Mouse (Mus musculus): Measurements from ENCODE around the gene Klk10.

Klk10 gene

GRCm38 (mm10) chr7:43780746-43781145 lies at the start of gene Klk10:
Gene Klk10 (plus strand): TSS chr7:43781035.
- no peak for DNase-seq (ENCODE audit: low read depth, low spot score)

- no peak for DNase-seq (ENCODE audit: low read depth, low spot score)
These were observed 33.0 kb upstream of the Klk10 start for GRCm38 (mm10) chr7:43747788-43748187.

DNA sequence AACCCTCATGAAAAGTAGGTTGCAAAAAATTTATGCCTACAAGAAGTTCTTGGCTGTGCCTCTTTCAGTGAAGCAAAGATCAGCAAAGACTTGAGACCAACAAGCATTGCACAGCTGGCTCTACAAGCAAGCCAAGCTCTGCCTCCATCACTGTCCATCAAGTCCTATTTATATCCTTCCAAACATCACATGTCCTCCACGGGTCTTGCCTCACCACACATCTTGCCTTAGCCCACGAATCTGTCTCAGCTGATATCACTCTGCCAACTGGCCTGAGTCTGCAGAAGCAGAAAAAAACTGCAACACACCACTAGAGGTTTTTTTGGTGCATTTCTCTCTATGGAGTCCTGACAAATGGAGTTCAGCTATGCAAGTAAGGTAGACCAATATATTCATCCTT lies 28.0 kb upstream of the Klk10 start:
- no peak for DNase-seq (ENCODE audit: low read depth, low spot score)

GRCm38 (mm10) chr7:43766484-43766883 lies 14.4 kb upstream of the Klk10 start:
- no peak for DNase-seq (ENCODE audit: low read depth, low spot score)

- no peak for DNase-seq (ENCODE audit: low read depth, low spot score)
These were observed 12.2 kb upstream of the Klk10 start, which contains the start of gene Klk12 for GRCm38 (mm10) chr7:43768597-43768996. Gene Klk12 (plus strand): TSS chr7:43768897.

DNA sequence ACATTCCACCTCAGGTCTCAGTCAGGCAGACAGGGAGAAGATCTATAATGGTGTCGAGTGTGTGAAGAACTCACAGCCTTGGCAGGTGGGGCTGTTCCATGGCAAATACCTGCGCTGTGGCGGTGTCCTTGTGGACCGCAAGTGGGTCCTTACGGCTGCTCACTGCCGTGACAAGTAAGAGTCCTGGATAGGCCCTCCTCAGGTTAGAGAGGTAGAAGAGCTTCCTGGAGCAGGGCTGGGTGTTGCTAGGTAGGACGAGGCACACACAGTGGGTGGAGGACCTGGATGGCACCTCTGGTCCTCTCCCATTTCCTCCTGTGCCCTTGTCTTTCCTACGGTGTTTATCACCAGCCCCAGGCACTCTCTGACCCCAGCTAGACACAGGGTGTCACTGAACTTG lies 11.2 kb upstream of the Klk10 start:
- no peak for DNase-seq (ENCODE audit: low read depth, low spot score)

- DNase-seq (ENCODE audit: low read depth, low spot score) = no peak
These were observed 10.1 kb upstream of the Klk10 start for GRCm38 (mm10) chr7:43770701-43771100.

DNA sequence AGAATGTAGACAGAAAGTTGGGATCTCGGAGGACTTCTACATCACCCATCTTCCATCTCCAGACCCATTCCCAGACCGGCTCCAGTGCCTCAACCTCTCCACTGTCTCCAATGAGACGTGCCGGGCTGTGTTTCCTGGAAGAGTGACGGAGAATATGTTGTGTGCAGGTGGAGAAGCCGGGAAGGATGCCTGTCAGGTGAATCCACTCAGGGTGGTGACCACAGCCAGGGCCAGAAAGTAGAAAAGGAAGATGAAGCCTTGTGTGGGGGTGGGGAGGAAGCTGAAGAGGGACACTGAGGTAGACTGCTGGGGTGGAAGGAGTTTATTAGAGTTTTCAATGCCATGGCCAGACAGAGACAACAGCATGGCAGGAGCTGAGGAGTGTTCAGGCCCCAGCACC lies 8.9 kb upstream of the Klk10 start:
- DNase-seq (ENCODE audit: low read depth, low spot score) = no peak

DNA sequence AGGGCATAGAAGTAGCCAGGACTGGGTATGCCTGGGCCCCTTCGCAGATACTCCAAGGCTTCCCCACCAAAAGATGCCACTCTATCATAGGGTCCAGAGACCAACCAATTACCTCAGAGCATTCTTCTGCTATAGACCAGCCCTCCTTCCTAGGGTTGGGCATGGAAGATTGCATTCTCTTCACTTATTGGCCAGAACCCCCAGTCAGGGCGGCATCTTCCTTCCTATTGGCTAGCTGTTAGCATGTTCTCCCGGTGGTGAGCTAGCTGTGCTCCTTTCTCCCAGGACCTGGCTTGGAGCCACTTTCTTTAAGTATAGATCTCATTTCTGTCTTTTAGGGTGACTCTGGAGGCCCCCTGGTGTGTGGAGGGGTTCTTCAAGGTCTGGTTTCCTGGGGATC lies 7.9 kb upstream of the Klk10 start:
- no peak for DNase-seq (ENCODE audit: low read depth, low spot score)

- DNase-seq (ENCODE audit: low read depth, low spot score) = no peak
These were observed 6.5 kb upstream of the Klk10 start, which contains the start of gene Klk11 for GRCm38 (mm10) chr7:43774364-43774763. Gene Klk11 (plus strand): TSS chr7:43774604.

DNA sequence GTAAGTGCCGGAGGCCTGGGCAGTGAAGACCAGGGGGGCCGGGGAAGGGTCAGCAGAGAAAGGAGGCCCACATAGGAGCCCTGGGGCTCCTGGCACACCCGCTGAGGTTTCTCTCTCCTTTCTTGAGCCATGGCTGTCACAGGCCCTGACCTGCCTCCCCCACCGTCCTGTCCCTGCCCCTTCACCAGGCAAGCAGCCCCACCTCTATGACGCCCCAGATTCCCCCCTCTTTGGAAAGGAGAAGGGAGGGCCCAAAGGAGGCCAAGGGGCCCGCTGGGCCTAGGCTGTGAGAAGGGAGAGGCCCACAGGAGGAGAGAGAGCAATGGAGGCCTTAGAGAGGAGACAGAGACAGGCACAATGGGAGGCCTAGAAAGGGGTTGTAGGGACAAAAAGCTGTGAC lies 6.0 kb upstream of the Klk10 start:
- DNase-seq (ENCODE audit: low read depth, low spot score) = no peak

GRCm38 (mm10) chr7:43775311-43776057 lies 5.4 kb upstream of the Klk10 start:
- no peak for DNase-seq (ENCODE audit: low read depth, low spot score)

GRCm38 (mm10) chr7:43776506-43776905 lies 4.3 kb upstream of the Klk10 start:
- DNase-seq (ENCODE audit: low read depth, low spot score) = no peak

- no peak for DNase-seq (ENCODE audit: low read depth, low spot score)
These were observed 3.4 kb upstream of the Klk10 start for GRCm38 (mm10) chr7:43777423-43777822.

DNA sequence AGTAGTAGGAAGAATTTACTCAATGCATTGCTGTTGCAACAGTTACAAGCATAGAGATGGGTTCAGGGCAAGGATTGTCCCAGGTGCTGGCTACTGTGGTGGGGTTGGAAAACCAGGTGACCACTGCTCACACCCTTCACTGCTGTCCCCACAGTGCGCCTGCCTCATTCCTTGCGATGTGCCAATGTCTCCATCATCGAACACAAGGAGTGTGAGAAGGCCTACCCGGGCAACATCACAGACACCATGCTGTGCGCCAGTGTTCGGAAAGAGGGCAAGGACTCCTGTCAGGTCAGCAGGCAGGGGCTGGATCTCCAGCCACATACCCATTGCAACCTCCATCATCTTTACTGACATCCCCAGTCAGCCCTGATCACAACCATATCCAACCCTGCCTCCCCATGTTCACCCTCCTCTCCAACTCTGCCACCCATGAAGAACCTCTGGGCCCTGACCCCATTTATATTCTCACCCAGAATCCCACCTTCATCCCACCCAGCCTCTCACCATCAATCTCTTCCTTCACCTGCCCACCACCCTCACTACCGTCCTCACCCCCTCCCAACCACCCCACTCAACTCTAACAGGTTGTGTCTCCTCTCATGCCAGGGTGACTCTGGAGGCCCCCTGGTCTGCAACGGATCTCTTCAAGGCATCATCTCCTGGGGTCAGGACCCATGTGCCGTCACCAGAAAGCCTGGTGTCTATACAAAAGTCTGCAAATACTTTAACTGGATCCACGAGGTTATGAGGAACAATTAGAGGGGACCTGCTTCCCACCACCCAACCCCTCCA lies 2.5 kb upstream of the Klk10 start:
- DNase-seq (ENCODE audit: low read depth, low spot score) = no peak

- DNase-seq (ENCODE audit: low read depth, low spot score) = no peak
These were observed 594 bp upstream of the Klk10 start for GRCm38 (mm10) chr7:43780241-43780640.

DNA sequence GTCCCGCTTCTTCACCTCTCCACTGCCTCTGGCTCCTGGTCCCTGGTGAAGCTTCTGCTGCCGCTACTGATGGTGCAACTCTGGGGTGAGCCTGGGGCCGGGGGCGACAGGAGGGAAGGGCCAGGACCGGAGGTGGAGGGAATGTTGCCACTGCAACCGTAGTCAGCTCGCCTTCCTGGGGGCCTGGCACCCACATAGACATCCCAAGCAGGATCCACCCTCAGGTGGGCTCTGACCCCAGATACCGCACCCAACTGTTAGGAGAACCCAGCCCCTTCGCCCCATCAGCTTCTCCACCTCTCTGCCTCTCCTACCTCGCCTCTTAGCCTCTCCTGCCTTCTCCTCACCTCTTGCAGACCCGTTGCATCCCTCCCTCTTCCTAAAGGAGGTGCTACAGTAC lies 706 bp downstream of the Klk10 start:
- no peak for DNase-seq (ENCODE audit: low read depth, low spot score)

GRCm38 (mm10) chr7:43782275-43783265 lies 1.7 kb downstream of the Klk10 start:
- peak; percentile 62 for DNase-seq (ENCODE audit: low read depth, low spot score)

GRCm38 (mm10) chr7:43785286-43785685 lies 4.5 kb downstream of the Klk10 start:
- DNase-seq (ENCODE audit: low read depth, low spot score) = no peak

- no peak for DNase-seq (ENCODE audit: low read depth, low spot score)
These were observed 7.3 kb downstream of the Klk10 start for GRCm38 (mm10) chr7:43788096-43788495.

DNA sequence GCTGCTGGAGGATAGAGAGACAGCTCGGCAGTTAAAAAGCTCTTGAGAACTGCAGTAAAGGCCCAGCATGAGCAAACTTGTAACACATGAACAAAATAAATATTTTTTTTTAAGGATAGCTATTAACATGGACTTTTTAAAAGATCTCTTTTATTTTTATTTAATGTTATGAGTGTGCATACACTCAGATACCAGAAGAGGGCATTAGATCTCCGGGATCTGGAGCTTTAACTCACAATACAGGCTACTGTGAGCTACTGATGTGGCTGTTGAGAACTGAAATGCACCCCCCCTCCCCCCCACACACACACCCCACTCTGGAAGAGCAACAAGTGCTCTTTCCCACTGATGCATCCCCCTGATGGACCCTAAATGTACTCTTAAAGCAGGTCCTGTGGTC lies 8.5 kb downstream of the Klk10 start:
- DNase-seq (ENCODE audit: low read depth, low spot score) = no peak

GRCm38 (mm10) chr7:43791591-43791990 lies 10.8 kb downstream of the Klk10 start, which contains the start of gene Klk9:
Gene Klk9 (plus strand): TSS chr7:43791891.
- DNase-seq (ENCODE audit: low read depth, low spot score) = no peak
